Mouse (Mus musculus): ENCODE measurements at regions not wholly inside any gene's neighbourhood (a gene's known extent, or its start where the extent isn't known, plus 50 kb on each side); places are given as distances from the start of the nearest gene placed in this dataset.

DNA sequence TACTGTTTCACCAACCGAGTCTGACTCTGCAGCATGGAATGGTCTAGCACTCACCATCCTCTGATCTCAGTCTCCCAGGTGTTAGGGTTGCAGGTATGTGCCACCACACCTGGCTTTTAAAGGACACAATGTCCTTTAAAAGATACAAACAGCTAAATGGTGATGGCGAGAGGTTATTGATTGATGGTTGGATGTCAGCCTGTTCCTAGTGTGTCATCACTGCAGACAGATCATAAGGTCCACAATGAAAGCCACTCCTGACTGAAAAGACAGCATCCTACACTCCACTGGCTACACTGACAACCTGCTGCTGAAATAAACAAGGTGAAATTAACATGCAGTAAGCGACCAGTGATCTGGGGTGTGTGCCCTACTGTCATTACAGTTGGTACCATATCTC, 106.1 kb downstream of the Tmco5 start:
- Histone ChIP-seq H3K4me3 (replicated peaks; ENCODE audit: low read length) (no peak overlapping the region), H3K9me3 (ENCODE audit: low read length) (no peaks in the 10 kb centered on the region), H3K36me3 (ENCODE audit: insufficient read depth, low read length) (no peaks in the 10 kb centered on the region), H3K27me3 (ENCODE audit: insufficient read depth, low read length) (no peaks in the 10 kb centered on the region), H3K4me1 (replicated peaks; ENCODE audit: low read depth, low read length) (peaks cover 30% of the 10 kb centered on the region)
- TF ChIP-seq NANOG (IDR thresholded peaks at IDR 0.05; ENCODE audit: borderline replicate concordance, low read length): no peak
- no peak for TF ChIP-seq POU5F1 (IDR thresholded peaks at IDR 0.05; ENCODE audit: borderline replicate concordance, low read length)
- no peak for TF ChIP-seq CTCF (conservative IDR thresholded peaks at IDR 0.05; ENCODE audit: low read length)

DNA sequence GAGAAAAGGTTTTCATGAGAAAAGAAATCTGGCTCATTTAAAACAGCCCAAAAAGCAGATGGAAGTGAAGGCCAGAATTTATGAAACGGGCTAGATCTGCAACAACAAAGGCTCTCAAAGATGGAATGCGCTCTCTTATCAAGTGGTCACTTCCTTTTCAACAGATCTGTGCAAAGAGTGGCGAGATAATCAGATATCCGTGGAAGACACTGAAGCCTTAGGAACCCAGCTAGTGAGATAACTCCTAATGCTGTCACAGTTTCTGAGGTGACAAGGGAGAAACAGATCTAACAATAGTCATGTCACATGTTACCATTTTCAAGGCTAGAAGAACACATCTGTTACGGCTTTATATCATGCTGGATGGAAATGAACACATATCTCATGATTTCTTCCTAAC, 107.1 kb downstream of the Tmco5 start:
- Histone ChIP-seq H3K4me1 (replicated peaks; ENCODE audit: low read depth, low read length) (peaks cover 22% of the 10 kb centered on the region), H3K4me3 (replicated peaks; ENCODE audit: low read length) (no peak overlapping the region), H3K9me3 (ENCODE audit: low read length) (no peaks in the 10 kb centered on the region), H3K36me3 (ENCODE audit: insufficient read depth, low read length) (no peaks in the 10 kb centered on the region), H3K27me3 (ENCODE audit: insufficient read depth, low read length) (no peaks in the 10 kb centered on the region)
- no peak for TF ChIP-seq POU5F1 (IDR thresholded peaks at IDR 0.05; ENCODE audit: borderline replicate concordance, low read length)

DNA sequence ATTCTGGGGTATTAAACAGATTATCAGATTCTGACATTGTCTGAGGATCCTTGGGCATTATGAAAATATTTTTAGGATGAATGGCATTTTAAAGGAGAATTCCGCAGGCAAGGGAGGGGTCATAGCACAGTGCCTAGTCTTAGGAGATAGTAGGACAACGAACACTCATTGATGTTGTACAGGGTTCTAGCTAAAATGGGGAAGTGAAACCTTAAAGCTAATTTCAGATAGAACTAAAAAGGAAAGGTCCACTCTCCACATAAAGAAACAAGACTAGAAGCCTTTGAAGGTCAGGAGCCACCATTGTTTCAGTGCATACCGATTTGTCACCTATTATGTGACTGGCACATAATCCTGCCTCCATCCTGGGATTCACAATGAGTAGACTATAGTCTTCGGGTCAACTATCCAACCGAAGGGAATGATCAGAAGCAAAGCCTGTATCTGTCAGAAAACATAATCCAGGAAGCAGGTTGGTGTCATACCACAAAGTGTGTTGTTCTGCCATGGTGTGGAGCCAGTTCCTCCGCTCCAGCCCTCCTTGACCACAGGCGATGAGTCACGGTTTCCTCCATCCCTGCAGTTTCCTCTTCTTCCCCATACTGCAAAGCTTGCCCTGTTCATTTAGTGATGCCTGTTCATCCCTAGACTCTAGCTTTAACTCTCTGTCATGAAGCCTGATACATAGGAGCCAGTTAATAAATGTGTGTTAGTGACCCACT, 110.6 kb downstream of the Tmco5 start:
- H3K36me3 ChIP-seq (ENCODE audit: insufficient read depth, low read length): no peaks in the 10 kb centered on the region
- no peaks in the 10 kb centered on the region for H3K27me3 ChIP-seq (ENCODE audit: insufficient read depth, low read length)
- peaks cover 11% of the 10 kb centered on the region for H3K4me1 ChIP-seq (replicated peaks; ENCODE audit: low read depth, low read length)
- TF ChIP-seq POU5F1 (IDR thresholded peaks at IDR 0.05; ENCODE audit: borderline replicate concordance, low read length): no peak
- no peak for TF ChIP-seq NANOG (IDR thresholded peaks at IDR 0.05; ENCODE audit: borderline replicate concordance, low read length)
- TF ChIP-seq CTCF (conservative IDR thresholded peaks at IDR 0.05; ENCODE audit: low read length): no peak
- H3K9me3 ChIP-seq (ENCODE audit: low read length): no peaks in the 10 kb centered on the region
- no peak overlapping the region for H3K4me3 ChIP-seq (replicated peaks; ENCODE audit: low read length)

DNA sequence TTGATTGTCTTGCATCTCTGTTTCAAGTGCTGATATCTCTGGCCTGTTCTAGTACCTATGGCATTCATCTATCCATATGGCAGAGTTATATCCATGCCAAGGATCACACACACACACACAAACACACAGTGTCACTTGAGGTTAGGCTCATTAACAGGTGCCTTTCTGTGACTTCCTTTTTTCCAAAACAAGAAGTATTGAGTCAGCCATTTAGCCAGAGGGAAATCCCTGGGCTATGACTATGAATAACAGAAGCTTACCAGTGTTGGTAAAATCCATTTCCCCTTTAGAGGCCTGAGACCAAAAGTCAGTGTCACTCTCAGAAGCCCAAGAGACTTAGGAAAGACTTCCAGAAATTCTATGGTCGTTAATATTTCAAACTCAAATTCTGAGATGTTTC, 111.6 kb downstream of the Tmco5 start:
- Histone ChIP-seq H3K27me3 (ENCODE audit: insufficient read depth, low read length) (no peaks in the 10 kb centered on the region), H3K9me3 (ENCODE audit: low read length) (no peaks in the 10 kb centered on the region), H3K36me3 (ENCODE audit: insufficient read depth, low read length) (no peaks in the 10 kb centered on the region), H3K4me1 (replicated peaks; ENCODE audit: low read depth, low read length) (peaks cover 11% of the 10 kb centered on the region), H3K4me3 (replicated peaks; ENCODE audit: low read length) (no peak overlapping the region)
- TF ChIP-seq POU5F1 (IDR thresholded peaks at IDR 0.05; ENCODE audit: borderline replicate concordance, low read length): no peak
- TF ChIP-seq CTCF (conservative IDR thresholded peaks at IDR 0.05; ENCODE audit: low read length): no peak
- no peak for TF ChIP-seq NANOG (IDR thresholded peaks at IDR 0.05; ENCODE audit: borderline replicate concordance, low read length)

DNA sequence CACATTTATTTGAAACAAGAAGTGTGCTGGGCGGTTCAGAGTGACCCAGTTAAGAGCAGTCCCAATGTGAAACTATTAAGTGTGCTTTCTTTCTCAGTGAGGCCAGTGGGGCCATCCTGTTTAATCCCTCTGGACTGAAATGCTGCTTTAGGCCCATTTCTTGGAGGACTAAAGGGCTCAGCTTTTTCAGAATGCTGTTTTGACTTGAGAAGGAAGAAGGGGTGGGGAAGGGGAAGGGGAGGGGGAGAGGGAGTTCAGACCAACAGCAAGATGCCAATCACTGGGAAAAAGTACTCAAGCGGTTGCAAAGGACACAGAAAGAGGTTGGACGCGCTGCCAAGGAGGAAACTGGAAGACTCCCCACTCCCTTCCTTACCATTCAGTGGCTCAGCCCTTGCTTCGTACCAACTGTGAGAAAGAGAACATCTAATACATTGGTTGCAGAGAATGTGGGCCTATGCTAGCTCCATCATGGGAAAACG, 113.1 kb downstream of the Tmco5 start:
- Histone ChIP-seq H3K27me3 (ENCODE audit: insufficient read depth, low read length) (no peaks in the 10 kb centered on the region), H3K4me1 (replicated peaks; ENCODE audit: low read depth, low read length) (peaks cover 21% of the 10 kb centered on the region), H3K9me3 (ENCODE audit: low read length) (no peaks in the 10 kb centered on the region), H3K36me3 (ENCODE audit: insufficient read depth, low read length) (no peaks in the 10 kb centered on the region), H3K4me3 (replicated peaks; ENCODE audit: low read length) (no peak overlapping the region)
- no peak for TF ChIP-seq CTCF (conservative IDR thresholded peaks at IDR 0.05; ENCODE audit: low read length)
- no peak for TF ChIP-seq POU5F1 (IDR thresholded peaks at IDR 0.05; ENCODE audit: borderline replicate concordance, low read length)
- TF ChIP-seq NANOG (IDR thresholded peaks at IDR 0.05; ENCODE audit: borderline replicate concordance, low read length): no peak

DNA sequence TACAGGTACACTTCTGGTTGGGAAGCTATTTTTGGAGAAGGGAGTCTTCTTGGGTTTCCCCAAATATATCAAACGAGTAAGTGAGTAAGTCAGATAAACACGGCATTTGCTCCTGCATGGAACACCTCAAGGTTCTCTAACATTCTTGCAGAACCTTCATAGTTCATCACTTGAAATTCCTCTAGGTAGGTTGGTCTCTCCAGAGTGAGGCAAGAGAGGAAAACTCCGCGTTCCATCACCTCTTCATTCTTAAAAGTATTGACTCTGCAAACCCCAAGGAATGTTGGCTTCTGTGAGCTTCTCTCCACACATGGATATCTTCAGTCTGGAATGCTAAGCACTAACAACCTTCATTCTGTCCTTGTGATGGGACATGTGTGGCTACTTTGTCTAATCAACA, 115.2 kb downstream of the Tmco5 start:
- no peak for TF ChIP-seq NANOG (IDR thresholded peaks at IDR 0.05; ENCODE audit: borderline replicate concordance, low read length)
- TF ChIP-seq POU5F1 (IDR thresholded peaks at IDR 0.05; ENCODE audit: borderline replicate concordance, low read length): no peak
- no peak for TF ChIP-seq CTCF (conservative IDR thresholded peaks at IDR 0.05; ENCODE audit: low read length)
- no peaks in the 10 kb centered on the region for H3K9me3 ChIP-seq (ENCODE audit: low read length)

DNA sequence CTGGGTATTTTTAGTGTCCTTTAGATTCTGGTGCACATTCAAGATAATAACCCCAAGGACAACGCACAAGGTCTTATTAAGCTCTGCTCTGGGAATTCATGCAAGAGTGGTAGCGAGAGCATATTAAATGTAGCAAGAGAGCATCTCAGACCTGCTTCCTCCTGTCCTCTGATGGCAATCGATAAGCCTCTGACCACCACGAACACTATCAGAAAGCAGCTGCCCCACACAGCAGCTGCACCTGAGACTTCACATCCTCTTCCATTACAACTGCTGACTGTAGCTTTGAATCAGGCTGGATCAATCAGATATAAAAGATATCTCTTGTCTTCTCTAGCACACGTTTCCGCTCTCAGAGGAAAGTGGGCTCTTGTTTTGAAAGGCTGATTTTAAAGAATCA, 117.8 kb downstream of the Tmco5 start:
- Histone ChIP-seq H3K4me1 (replicated peaks; ENCODE audit: low read depth, low read length) (peaks cover 25% of the 10 kb centered on the region), H3K4me3 (replicated peaks; ENCODE audit: low read length) (no peak overlapping the region), H3K27me3 (ENCODE audit: insufficient read depth, low read length) (no peaks in the 10 kb centered on the region), H3K36me3 (ENCODE audit: insufficient read depth, low read length) (no peaks in the 10 kb centered on the region), H3K9me3 (ENCODE audit: low read length) (no peaks in the 10 kb centered on the region)
- TF ChIP-seq CTCF (conservative IDR thresholded peaks at IDR 0.05; ENCODE audit: low read length) (no peak), POU5F1 (IDR thresholded peaks at IDR 0.05; ENCODE audit: borderline replicate concordance, low read length) (no peak), NANOG (IDR thresholded peaks at IDR 0.05; ENCODE audit: borderline replicate concordance, low read length) (no peak)

More for the DNA sequence above, 115.2 kb downstream of the Tmco5 start:
- Histone ChIP-seq H3K4me1 (replicated peaks; ENCODE audit: low read depth, low read length) (peaks cover 31% of the 10 kb centered on the region), H3K36me3 (ENCODE audit: insufficient read depth, low read length) (no peaks in the 10 kb centered on the region), H3K27me3 (ENCODE audit: insufficient read depth, low read length) (no peaks in the 10 kb centered on the region), H3K4me3 (replicated peaks; ENCODE audit: low read length) (no peak overlapping the region)

DNA sequence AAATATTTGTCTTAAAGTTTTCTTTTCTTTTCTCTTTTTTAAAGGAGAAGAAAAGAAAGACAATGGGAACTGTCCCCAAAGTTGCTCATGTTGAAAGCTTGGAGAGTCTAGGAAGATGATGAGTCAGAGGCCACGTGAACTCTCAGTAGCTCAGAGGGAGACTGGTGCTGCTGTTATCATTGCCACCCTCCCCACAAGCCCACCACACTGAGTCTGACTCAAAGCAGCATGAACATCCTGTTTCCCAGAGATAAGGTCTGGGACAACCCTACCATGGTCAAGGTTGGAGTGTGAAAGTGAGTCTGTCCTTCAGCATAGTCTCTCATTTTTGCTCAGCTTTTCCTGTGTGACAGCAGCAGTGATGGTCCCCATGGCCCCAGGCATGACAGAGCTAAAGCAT, 120.3 kb downstream of the Tmco5 start:
- no peaks in the 10 kb centered on the region for H3K9me3 ChIP-seq (ENCODE audit: low read length)
- TF ChIP-seq CTCF (conservative IDR thresholded peaks at IDR 0.05; ENCODE audit: low read length) (no peak), POU5F1 (IDR thresholded peaks at IDR 0.05; ENCODE audit: borderline replicate concordance, low read length) (no peak), NANOG (IDR thresholded peaks at IDR 0.05; ENCODE audit: borderline replicate concordance, low read length) (no peak)
- no peak overlapping the region for H3K4me3 ChIP-seq (replicated peaks; ENCODE audit: low read length)
- no peaks in the 10 kb centered on the region for H3K36me3 ChIP-seq (ENCODE audit: insufficient read depth, low read length)
- no peaks in the 10 kb centered on the region for H3K27me3 ChIP-seq (ENCODE audit: insufficient read depth, low read length)
- peaks cover 20% of the 10 kb centered on the region for H3K4me1 ChIP-seq (replicated peaks; ENCODE audit: low read depth, low read length)

DNA sequence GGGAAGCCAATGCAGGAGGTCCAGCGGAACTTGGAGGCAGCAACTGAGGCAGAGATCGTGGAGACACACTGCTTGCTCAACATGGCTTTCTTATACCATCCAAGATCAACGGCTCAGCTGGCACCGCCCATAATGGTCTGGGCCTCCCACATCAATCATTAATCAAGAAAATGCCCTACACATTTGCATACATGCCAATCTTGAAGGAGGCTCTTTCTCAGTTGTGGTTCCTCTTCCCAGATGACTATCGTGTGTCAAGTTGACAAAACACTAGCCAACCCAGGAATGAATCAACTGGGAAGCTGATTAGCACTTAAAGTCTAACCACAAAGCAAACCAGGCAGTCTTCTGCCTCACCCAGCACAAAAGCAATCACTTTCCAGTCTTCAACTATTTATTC, 121.1 kb downstream of the Tmco5 start:
- Histone ChIP-seq H3K27me3 (ENCODE audit: insufficient read depth, low read length) (no peaks in the 10 kb centered on the region), H3K4me1 (replicated peaks; ENCODE audit: low read depth, low read length) (peaks cover 24% of the 10 kb centered on the region), H3K36me3 (ENCODE audit: insufficient read depth, low read length) (no peaks in the 10 kb centered on the region), H3K4me3 (replicated peaks; ENCODE audit: low read length) (no peak overlapping the region), H3K9me3 (ENCODE audit: low read length) (no peaks in the 10 kb centered on the region)
- TF ChIP-seq POU5F1 (IDR thresholded peaks at IDR 0.05; ENCODE audit: borderline replicate concordance, low read length) (no peak), CTCF (conservative IDR thresholded peaks at IDR 0.05; ENCODE audit: low read length) (no peak), NANOG (IDR thresholded peaks at IDR 0.05; ENCODE audit: borderline replicate concordance, low read length) (no peak)
